Mouse (Mus musculus) C2C12 (cell line): ENCODE measurements around the gene Shtn1.

Source experiments
- CEBPB ChIP-seq: IDR thresholded peaks from one replicate; pipeline ENCODE4 v1.6.1; 2011; ENCODE audit warnings: low read depth, mild to moderate bottlenecking, control low read depth, moderate library complexity
- CTCF ChIP-seq: IDR thresholded peaks from one replicate; pipeline ENCODE4 v1.5.1; 2011; ENCODE audit not compliant: control insufficient read depth, insufficient read depth, insufficient read length
- MYOD1 ChIP-seq: IDR thresholded peaks from one replicate; pipeline ENCODE4 v1.6.1; 2011; ENCODE audit warnings: low read depth; ENCODE audit not compliant: control insufficient read depth, insufficient read length
- MYOG ChIP-seq: IDR thresholded peaks from one replicate; pipeline ENCODE4 v1.6.1; 2011; ENCODE audit not compliant: control insufficient read depth, insufficient read length; ENCODE audit errors: extremely low read depth
- USF1 ChIP-seq: IDR thresholded peaks from one replicate; pipeline ENCODE4 v1.6.1; 2011; ENCODE audit warnings: low read depth, mild to moderate bottlenecking, control low read depth, moderate library complexity

DNA sequence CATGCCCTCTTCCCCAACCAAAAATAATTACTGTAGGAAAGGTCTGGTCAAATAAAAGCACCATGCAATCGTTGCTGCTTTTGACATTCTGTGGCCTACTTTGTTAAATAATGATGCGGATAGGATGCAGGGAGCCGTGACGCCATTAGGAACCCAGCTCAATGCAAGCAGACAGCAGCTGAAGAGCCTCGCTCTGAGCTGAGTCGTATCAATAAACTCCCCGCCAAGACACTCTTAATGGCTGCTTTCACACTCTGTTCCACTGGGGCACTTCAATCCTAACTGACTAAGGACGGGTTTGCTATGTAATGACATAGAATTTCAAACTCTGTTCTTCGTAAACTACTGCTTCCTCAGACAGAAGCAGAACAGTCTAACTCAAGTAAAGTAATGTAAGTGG lies 46.9 kb downstream of the Shtn1 start:
- TF ChIP-seq CTCF (no peak), MYOD1 (no peak), CEBPB (no peak), USF1 (no peak), MYOG (no peak)
